Comparison of ENCODE assay signal across 8 mouse cellular contexts in genomic region chr15:97337636-97338352, GRCm38 (mm10).
DNase-seq lines count a peak whose midpoint lies in the region; ATAC-seq and TF ChIP-seq lines count a peak whose summit lies in the region.

No protein-coding gene starts in this region.

- no peak overlapping the region for H3K27ac ChIP-seq in heart, embryonic 15.5 days
- H3K27ac ChIP-seq in heart, adult 2 months = no peak overlapping the region
- H3K27ac ChIP-seq in embryonic facial prominence, embryonic 10.5 days (replicated peaks) = no peak overlapping the region
- H3K27ac ChIP-seq in intestine, embryonic 15.5 days = no peak overlapping the region

- H3K79me2 ChIP-seq in heart, adult 2 months (replicated peaks; ENCODE audit: control insufficient read depth, insufficient read depth, low read length) = no peaks in the 10 kb centered on the region

- TF ChIP-seq EP300 in heart, adult 2 months (IDR thresholded peaks at IDR 0.05; ENCODE audit: insufficient read depth, low read depth, low read length) = no peak

- peaks cover 10% of the 10 kb centered on the region for H3K4me1 ChIP-seq in heart, embryonic 15.5 days (replicated peaks)
- H3K4me1 ChIP-seq in heart, adult 2 months (ENCODE audit: control insufficient read depth, insufficient read depth, low read length) = peaks cover 3% of the 10 kb centered on the region
- H3K4me1 ChIP-seq in embryonic facial prominence, embryonic 10.5 days = peaks cover 19% of the 10 kb centered on the region
- H3K4me1 ChIP-seq in intestine, embryonic 15.5 days (replicated peaks) = no peaks in the 10 kb centered on the region

- no peak for DNase-seq in heart, adult 2 months
- DNase-seq in embryonic facial prominence, embryonic 10.5 days (ENCODE audit: low spot score) = peak; percentile 50
- DNase-seq in naive thymus-derived CD4-positive, alpha-beta T cell, adult 2 months (ENCODE audit: low read depth) = peak; percentile 37
- no peak for DNase-seq in thymus, adult 18-20 months
- DNase-seq in ovary, postnatal 10 days (ENCODE audit: low spot score) = no peak
- no peak for DNase-seq in gastrocnemius, postnatal 14 days

- TF ChIP-seq POLR2A in heart, adult 2 months (IDR thresholded peaks at IDR 0.05; ENCODE audit: insufficient read depth, low read depth, low read length) = no peak

- no peak for TF ChIP-seq CTCF in heart, adult 2 months (IDR thresholded peaks at IDR 0.05)

- no peak overlapping the region for H3K9ac ChIP-seq in heart, embryonic 15.5 days
- no peak overlapping the region for H3K9ac ChIP-seq in heart, adult 2 months (ENCODE audit: low read depth, low read length)
- H3K9ac ChIP-seq in intestine, embryonic 15.5 days = no peak overlapping the region

- no peak for ATAC-seq in heart, embryonic 15.5 days (replicated peaks; ENCODE audit: insufficient number of reproducible peaks, insufficient read depth, low FRiP score, low read depth)
- ATAC-seq in intestine, embryonic 15.5 days = peak; percentile 74

- no peaks in the 10 kb centered on the region for H3K9me3 ChIP-seq in heart, embryonic 15.5 days (replicated peaks)
- peaks cover 17% of the 10 kb centered on the region; the same call in 1 of the 2 replicates for H3K9me3 ChIP-seq in embryonic facial prominence, embryonic 10.5 days
- H3K9me3 ChIP-seq in intestine, embryonic 15.5 days = no peaks in the 10 kb centered on the region

- H3K36me3 ChIP-seq in heart, embryonic 15.5 days = no peaks in the 10 kb centered on the region
- no peaks in the 10 kb centered on the region for H3K36me3 ChIP-seq in heart, adult 2 months (ENCODE audit: control insufficient read depth, insufficient read depth, low read length)
- no peaks in the 10 kb centered on the region for H3K36me3 ChIP-seq in embryonic facial prominence, embryonic 10.5 days (replicated peaks)
- no peaks in the 10 kb centered on the region for H3K36me3 ChIP-seq in intestine, embryonic 15.5 days

- 33% methylated on average over 14 of the region's 14 CpGs for WGBS in heart, embryonic 15.5 days
- 36% methylated on average over 14 of the region's 14 CpGs for WGBS in heart, adult 2 months
- WGBS in embryonic facial prominence, embryonic 10.5 days = 32% methylated on average over 14 of the region's 14 CpGs
- WGBS in intestine, embryonic 15.5 days = 36% methylated on average over 14 of the region's 14 CpGs

- no peaks in the 10 kb centered on the region for H3K27me3 ChIP-seq in heart, embryonic 15.5 days
- H3K27me3 ChIP-seq in heart, adult 2 months (ENCODE audit: control insufficient read depth, insufficient read depth, low read length) = no peaks in the 10 kb centered on the region
- H3K27me3 ChIP-seq in embryonic facial prominence, embryonic 10.5 days (replicated peaks; ENCODE audit: low read depth, poor library complexity, severe bottlenecking) = no peaks in the 10 kb centered on the region
- no peaks in the 10 kb centered on the region for H3K27me3 ChIP-seq in intestine, embryonic 15.5 days (replicated peaks)

- peak overlapping the region; percentile 34 for H3K4me3 ChIP-seq in heart, embryonic 15.5 days
- H3K4me3 ChIP-seq in heart, adult 2 months = no peak overlapping the region
- H3K4me3 ChIP-seq in embryonic facial prominence, embryonic 10.5 days = peak overlapping the region; percentile 52
- H3K4me3 ChIP-seq in intestine, embryonic 15.5 days (replicated peaks) = 0 out of 2 replicates have a peak overlapping the region, but pooled peaks have one; percentile 4

- intact Hi-C loops in heart, adult 2 months (cut with DNase I) = no loop called here
- intact Hi-C loops in gastrocnemius, postnatal 14 days (cut with DNase I; ENCODE audit: low total_unique reads) = no loop called here

- H3K4me2 ChIP-seq in heart, embryonic 15.5 days = peak overlapping the region; percentile 68
- peak overlapping the region; percentile 55 for H3K4me2 ChIP-seq in intestine, embryonic 15.5 days (replicated peaks)

Comparison
In these comparisons a context has a peak if more than half of its experiments do, and no peak if none do; other contexts are left out.
1. DNase-seq: peak in embryonic facial prominence, embryonic 10.5 days (single experiment) and naive thymus-derived CD4-positive, alpha-beta T cell, adult 2 months (single experiment); none in heart, adult 2 months (0 of 2), thymus, adult 18-20 months (0 of 2), ovary, postnatal 10 days (single experiment) and gastrocnemius, postnatal 14 days (single experiment).